Mouse (Mus musculus) liver, embryonic 14.5 days (tissue): ENCODE data around the gene Rpgrip1. TPM values are rescaled to one million over a fixed set of nuclear protein-coding genes. Genes with fewer than 3 reads are reported as not detected.

ENCODE experiments used
- ATAC-seq: fragments of 200-750 bp; cut with Nextera tagmentation; 2 replicates; pipeline ENCODE4 v1.8.0; 2017; ENCODE audit warnings: moderate number of reproducible peaks, mild to moderate bottlenecking, moderate library complexity; ENCODE audit not compliant: insufficient read depth
- DNase-seq, 3 experiments: peaks; one replicate each; pipeline ENCODE4 v3.0.0-alpha.2; 2012 to 2013; ENCODE audit warnings: low read depth in 3 of 3, low spot score in 3 of 3
- H3K27ac ChIP-seq: fragments of 300-500 bp; sonication (generic); 2 replicates; pipeline ENCODE4 v1.5.1; 2014; ENCODE audit warnings: moderate library complexity, mild to moderate bottlenecking, control low read depth, inconsistent platforms
- H3K27me3 ChIP-seq: fragments of 300-500 bp; sonication (generic); 2 replicates; pipeline ENCODE4 v1.6.1; 2014; ENCODE audit warnings: mild to moderate bottlenecking, low read length, moderate library complexity; ENCODE audit not compliant: control insufficient read depth, insufficient read depth
- H3K36me3 ChIP-seq: fragments of 300-500 bp; sonication (generic); replicated peaks from 2 replicates; pipeline ENCODE4 v1.6.1; 2014; ENCODE audit warnings: low read depth; ENCODE audit not compliant: control insufficient read depth, insufficient read depth
- H3K4me1 ChIP-seq, 2 experiments: fragments of 200-500 bp in 1 of 2; fragments of 300-500 bp in 1 of 2; sonication (generic) in 1 of 2; replicated peaks; 2 replicates each; pipeline ENCODE4 v1.6.1; 2012 to 2014; ENCODE audit warnings: antibody characterized with exemption in 1 of 2, inconsistent platforms in 1 of 2, low read length in 1 of 2; ENCODE audit not compliant: control insufficient read depth in 2 of 2, insufficient read depth in 2 of 2
- H3K4me2 ChIP-seq: fragments of 300-500 bp; sonication (generic); 2 replicates; pipeline ENCODE4 v1.6.1; 2014; ENCODE audit warnings: low read depth, mild to moderate bottlenecking, control low read depth, moderate library complexity
- H3K4me3 ChIP-seq, 2 experiments: fragments of 200-500 bp in 1 of 2; fragments of 300-500 bp in 1 of 2; sonication (generic) in 1 of 2; 2 replicates each; pipeline ENCODE4 v1.5.1; 2012 to 2014; ENCODE audit warnings: low read depth in 2 of 2, low read length in 2 of 2, mild to moderate bottlenecking in 2 of 2, control low read depth in 1 of 2, inconsistent platforms in 1 of 2, moderate library complexity in 1 of 2; ENCODE audit not compliant: insufficient read depth in 1 of 2
- H3K9ac ChIP-seq: fragments of 300-500 bp; sonication (generic); replicated peaks from 2 replicates; pipeline ENCODE4 v1.6.1; 2014; ENCODE audit warnings: mild to moderate bottlenecking, control low read depth, moderate library complexity
- H3K9me3 ChIP-seq: fragments of 300-500 bp; sonication (generic); 2 replicates; pipeline ENCODE4 v1.6.1; 2016; ENCODE audit warnings: low read length, mixed read lengths; ENCODE audit not compliant: control insufficient read depth
- CTCF ChIP-seq: IDR thresholded peaks from 2 replicates; pipeline ENCODE4 v1.5.1; 2016; ENCODE audit warnings: antibody characterized with exemption, low read depth, control low read depth
- EP300 ChIP-seq: IDR thresholded peaks from 2 replicates; pipeline ENCODE4 v1.6.1; 2016; ENCODE audit warnings: antibody characterized with exemption, low read depth
- WGBS: fragments of 180-500 bp; shearing (Covaris S2); extraction: QIAGEN DNeasy Blood & Tissue Kit; methylation state at CpG from one replicate; pipeline ENCODE4 v1.1.7; 2014; ENCODE audit not compliant: insufficient replicate concordance; 5-methylcytosine and 5-hydroxymethylcytosine counted together
- polyA plus RNA-seq, 2 experiments: library from polyadenylated mRNA; depleted of rRNA in 1 of 2; stranded (reverse) in 1 of 2; unstranded in 1 of 2; fragments of >200 nt; fragmentation: Nextera tagmentation in 1 of 2; extraction: Ambion mirVana in 1 of 2; gene quantifications; 2 replicates each; pipeline versions ENCODE4 v1.2.1 to v1.2.3; 2012 to 2014

Gene Rpgrip1
- polyA plus RNA-seq, 2 experiments: 0.31 to 48.5 TPM

DNA sequence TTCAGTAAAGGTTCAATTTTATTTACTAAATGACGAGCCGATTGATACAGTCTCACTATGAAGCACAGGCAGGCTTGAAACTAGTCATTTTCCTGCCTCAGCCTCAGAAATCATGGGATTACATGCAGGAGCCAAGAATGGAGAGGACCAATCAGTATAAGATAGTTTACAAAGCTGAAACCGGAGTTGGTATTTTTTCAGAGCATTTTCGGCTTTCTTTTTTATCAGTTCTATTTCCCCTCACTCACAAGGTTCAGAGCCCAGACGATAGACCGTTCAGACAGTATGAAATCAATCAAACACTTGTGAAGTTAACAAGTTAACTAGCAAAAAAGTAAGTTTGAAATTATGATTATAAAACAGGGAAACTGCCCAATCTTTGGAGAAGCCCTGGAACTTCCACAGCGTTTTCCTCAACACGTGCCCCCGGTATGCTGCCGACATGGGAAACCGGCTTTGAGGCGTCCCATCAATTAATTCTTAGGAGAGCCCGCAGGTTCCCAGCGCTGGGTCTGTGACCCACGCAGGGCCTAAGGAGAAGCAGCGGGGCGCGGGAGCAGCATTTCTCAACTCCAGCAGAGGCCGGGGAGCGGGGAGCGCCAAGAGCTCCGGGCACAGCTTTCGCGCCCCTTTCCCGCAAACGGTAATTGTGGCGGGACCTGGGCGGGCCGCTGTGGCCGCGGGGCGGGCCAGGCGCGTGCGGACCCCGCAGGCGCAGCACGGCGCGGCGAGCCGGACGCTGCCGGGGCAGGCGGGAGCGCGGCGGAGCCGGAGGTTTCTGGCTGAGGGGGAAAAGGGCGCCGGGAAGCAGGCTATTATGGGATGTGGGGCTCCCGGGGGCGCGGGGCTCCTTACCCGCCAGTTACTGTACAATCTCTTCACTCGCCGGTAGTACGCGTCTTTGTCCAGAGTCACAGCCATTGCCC is 86.0 kb downstream of the Rpgrip1 start:
- peak overlapping the region; percentile 83 to 91 for H3K4me3 ChIP-seq
- under 1% methylated on average over 58 of the region's 59 CpGs for WGBS
- ATAC-seq: peak; percentile 47
- no peaks in the 10 kb centered on the region for H3K27me3 ChIP-seq
- peak overlapping the region; percentile 93 for H3K4me2 ChIP-seq
- TF ChIP-seq CTCF (no peak), EP300 (no peak)
- H3K9ac ChIP-seq: peak overlapping the region; percentile 98
- H3K9me3 ChIP-seq: no peaks in the 10 kb centered on the region
- H3K4me1 ChIP-seq: peaks cover 30 to 33% of the 10 kb centered on the region in 2 experiments
- H3K27ac ChIP-seq: peak overlapping the region; percentile 86
- DNase-seq: peak in 1 of 3 experiments; percentile 19
- H3K36me3 ChIP-seq: peaks cover 25% of the 10 kb centered on the region

DNA sequence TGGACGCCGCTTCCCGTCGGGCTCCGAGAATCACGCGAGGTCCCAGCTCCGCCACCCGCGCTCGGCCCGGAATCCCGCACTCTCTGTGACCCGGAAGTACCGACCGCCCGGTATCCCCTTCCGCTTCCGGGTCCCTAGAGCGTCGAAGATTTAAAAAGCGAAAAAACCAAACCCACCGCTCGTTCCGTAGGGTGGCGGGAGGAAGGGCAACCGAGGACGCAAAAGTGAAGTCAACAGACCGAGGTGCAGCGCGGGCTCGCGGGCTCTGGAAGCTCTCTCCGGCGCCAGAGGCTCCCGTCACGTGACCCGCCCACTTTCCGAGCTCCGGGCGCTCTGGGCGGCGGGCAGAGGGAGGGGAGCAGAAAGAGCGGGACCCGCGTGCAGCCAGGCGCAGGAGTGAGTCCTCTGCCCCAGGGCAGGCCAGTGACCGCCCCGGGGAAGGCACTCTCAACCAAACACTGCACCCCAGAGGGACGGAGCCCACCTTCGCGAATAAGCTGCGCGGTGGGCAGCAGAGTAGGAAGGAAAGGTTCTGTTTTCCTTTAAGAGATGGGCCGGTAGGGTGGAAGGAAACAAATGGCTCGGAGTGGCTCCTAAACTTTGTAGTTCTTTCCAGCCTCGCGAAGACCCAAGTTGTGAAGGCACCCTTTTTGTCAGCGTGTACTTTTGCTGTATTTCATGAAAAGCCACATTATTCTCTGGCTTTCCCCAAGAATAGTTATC is 86.8 kb downstream of the Rpgrip1 start, which contains the start of gene Supt16:
Gene Supt16 (minus strand): TSS at position 261 of the 723 bp plus-strand sequence.
- DNase-seq (peak; percentile 62 to 68 (median 67)), ATAC-seq (peak; percentile 90)
- Histone ChIP-seq H3K4me1 (peaks cover 27 to 28% of the 10 kb centered on the region in 2 experiments), H3K27ac (peak within 1 kb of the TSS; percentile 86), H3K36me3 (peaks cover 26% of the 10 kb centered on the region), H3K4me2 (peak within 1 kb of the TSS; percentile 93), H3K27me3 (no peaks in the 10 kb centered on the region), H3K4me3 (peak within 1 kb of the TSS; percentile 83 to 91), H3K9me3 (no peaks in the 10 kb centered on the region), H3K9ac (peak within 1 kb of the TSS; percentile 98)
- peak; percentile 51 for TF ChIP-seq EP300
- TF ChIP-seq CTCF: no peak
- WGBS: under 1% methylated on average over 59 of the region's 59 CpGs

DNA sequence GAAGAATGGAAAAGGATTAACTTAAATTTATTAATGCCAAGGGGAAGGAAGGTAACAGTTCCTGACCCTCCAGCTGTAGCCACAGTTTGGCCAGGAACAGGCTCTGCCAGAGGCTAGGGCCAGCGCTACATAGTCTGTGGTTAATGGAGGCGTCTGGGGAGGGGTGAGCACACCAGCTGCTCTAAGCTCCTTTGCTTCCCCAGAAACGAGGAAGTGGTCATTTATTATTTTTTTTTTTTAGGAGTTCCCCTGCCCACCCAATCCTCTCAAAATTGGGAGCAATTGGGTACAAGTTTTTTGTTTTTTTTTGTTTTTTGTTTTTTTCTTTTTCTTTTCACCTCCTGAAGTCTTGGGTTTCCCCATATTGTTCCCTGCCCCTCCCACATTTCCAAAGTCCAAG is 87.6 kb downstream of the Rpgrip1 start:
- DNase-seq: no peak
- Histone ChIP-seq H3K36me3 (peaks cover 28% of the 10 kb centered on the region), H3K27me3 (no peaks in the 10 kb centered on the region), H3K9me3 (no peaks in the 10 kb centered on the region), H3K27ac (peak overlapping the region; percentile 86), H3K4me2 (peak overlapping the region; percentile 93), H3K4me1 (peaks cover 26 to 27% of the 10 kb centered on the region in 2 experiments), H3K4me3 (peak overlapping the region; percentile 41 to 83; a peak in 3 of 4 replicates), H3K9ac (peak overlapping the region; percentile 98)
- ATAC-seq: no peak
- TF ChIP-seq CTCF: no peak
- TF ChIP-seq EP300: no peak
- WGBS: 9% methylated on average over 3 of the region's 3 CpGs

DNA sequence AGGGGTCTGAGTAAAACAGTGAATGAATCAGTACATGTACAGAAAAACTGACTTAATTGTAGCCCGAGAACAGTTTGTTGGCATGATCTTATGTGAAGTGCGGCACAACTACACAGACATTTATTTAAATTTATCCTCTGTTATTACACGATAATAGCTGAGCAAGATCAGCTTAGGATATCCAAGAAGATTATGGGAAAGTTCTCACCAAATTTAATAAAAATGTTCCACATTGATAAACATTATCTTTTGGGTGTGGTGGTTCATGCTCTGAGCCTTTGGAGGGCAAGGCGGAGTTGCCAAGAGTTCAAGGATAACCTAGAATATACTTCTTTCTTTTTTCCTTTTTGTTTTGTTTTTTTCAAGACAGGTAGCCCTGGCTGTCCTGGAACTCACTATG is 88.9 kb downstream of the Rpgrip1 start:
- H3K4me1 ChIP-seq: peaks cover 24 to 27% of the 10 kb centered on the region in 2 experiments
- no peaks in the 10 kb centered on the region for H3K9me3 ChIP-seq
- peak; percentile 35; the same call in 1 of the 2 replicates for TF ChIP-seq EP300
- no peak for TF ChIP-seq CTCF
- H3K27ac ChIP-seq: peak overlapping the region; percentile 86
- ATAC-seq (no peak), DNase-seq (peak in 2 of 3 experiments; percentile 37 to 44)
- H3K4me3 ChIP-seq: peak overlapping the region in 1 of 2 experiments; percentile 6; a peak in 1 of 4 replicates
- H3K27me3 ChIP-seq: no peaks in the 10 kb centered on the region
- WGBS: 24% methylated on average over 4 of the region's 4 CpGs
- peaks cover 37% of the 10 kb centered on the region for H3K36me3 ChIP-seq
- H3K4me2 ChIP-seq: peak overlapping the region; percentile 93
- H3K9ac ChIP-seq: no peak overlapping the region

Other genes starting within 250 kb of the Rpgrip1 start
- gene Mettl17, start 225.9 kb upstream of the Rpgrip1 start, polyA plus RNA-seq (2012; rRNA removed): 7.5 and 9.5 TPM in 2 replicates
- 10.2 and 10.8 TPM in 2 replicates for gene Mettl17, start 225.9 kb upstream of the Rpgrip1 start, polyA plus RNA-seq (2014; fragmentation: Nextera tagmentation; extraction: Ambion mirVana)
- gene Slc39a2, start 217.8 kb upstream of the Rpgrip1 start, polyA plus RNA-seq (2012; rRNA removed): 0.15 and 0.23 TPM in 2 replicates
- gene Slc39a2, start 217.8 kb upstream of the Rpgrip1 start, polyA plus RNA-seq (2014; fragmentation: Nextera tagmentation; extraction: Ambion mirVana): 0.05 TPM in 1 of 2 replicates, not detected in the other
- 11.6 and 11.7 TPM in 2 replicates for gene Ndrg2, start 196.5 kb upstream of the Rpgrip1 start, polyA plus RNA-seq (2012; rRNA removed)
- gene Ndrg2, start 196.5 kb upstream of the Rpgrip1 start, polyA plus RNA-seq (2014; fragmentation: Nextera tagmentation; extraction: Ambion mirVana): 13.5 and 14.7 TPM in 2 replicates
- gene Tppp2, start 192.3 kb upstream of the Rpgrip1 start, polyA plus RNA-seq (2012; rRNA removed): not detected in 2 replicates
- not detected in 2 replicates for gene Tppp2, start 192.3 kb upstream of the Rpgrip1 start, polyA plus RNA-seq (2014; fragmentation: Nextera tagmentation; extraction: Ambion mirVana)
- not detected in 2 replicates for gene Rnase13, start 187.9 kb upstream of the Rpgrip1 start, polyA plus RNA-seq (2012; rRNA removed)
- gene Rnase13, start 187.9 kb upstream of the Rpgrip1 start, polyA plus RNA-seq (2014; fragmentation: Nextera tagmentation; extraction: Ambion mirVana): not detected in 2 replicates
- gene Arhgef40, start 126.0 kb upstream of the Rpgrip1 start, polyA plus RNA-seq (2012; rRNA removed): 14.1 and 15.3 TPM in 2 replicates
- 9.4 and 16.5 TPM in 2 replicates for gene Arhgef40, start 126.0 kb upstream of the Rpgrip1 start, polyA plus RNA-seq (2014; fragmentation: Nextera tagmentation; extraction: Ambion mirVana)
- 0.06 and 0.08 TPM in 2 replicates for gene Tmem253, start 95.0 kb upstream of the Rpgrip1 start, polyA plus RNA-seq (2012; rRNA removed)
- 0.24 TPM in 1 of 2 replicates, not detected in the other for gene Tmem253, start 95.0 kb upstream of the Rpgrip1 start, polyA plus RNA-seq (2014; fragmentation: Nextera tagmentation; extraction: Ambion mirVana)
- gene Zfp219, start 90.0 kb upstream of the Rpgrip1 start, polyA plus RNA-seq (2012; rRNA removed): 9.7 and 10.4 TPM in 2 replicates
- gene Zfp219, start 90.0 kb upstream of the Rpgrip1 start, polyA plus RNA-seq (2014; fragmentation: Nextera tagmentation; extraction: Ambion mirVana): 7.4 and 9.8 TPM in 2 replicates
- gene Olfr221, start 68.2 kb upstream of the Rpgrip1 start, polyA plus RNA-seq (2012; rRNA removed): not detected in 2 replicates
- not detected in 2 replicates for gene Olfr221, start 68.2 kb upstream of the Rpgrip1 start, polyA plus RNA-seq (2014; fragmentation: Nextera tagmentation; extraction: Ambion mirVana)
- gene Hnrnpc, start 6.7 kb upstream of the Rpgrip1 start, polyA plus RNA-seq (2012; rRNA removed): 94.9 and 161 TPM in 2 replicates
- gene Hnrnpc, start 6.7 kb upstream of the Rpgrip1 start, polyA plus RNA-seq (2014; fragmentation: Nextera tagmentation; extraction: Ambion mirVana): 240 and 269 TPM in 2 replicates
- 15.4 and 25.2 TPM in 2 replicates for gene Supt16, start 86.7 kb downstream of the Rpgrip1 start, polyA plus RNA-seq (2012; rRNA removed)
- 35.6 and 39.9 TPM in 2 replicates for gene Supt16, start 86.7 kb downstream of the Rpgrip1 start, polyA plus RNA-seq (2014; fragmentation: Nextera tagmentation; extraction: Ambion mirVana)
- gene Chd8, start 147.1 kb downstream of the Rpgrip1 start, polyA plus RNA-seq (2012; rRNA removed): 9.7 and 13.1 TPM in 2 replicates
- gene Chd8, start 147.1 kb downstream of the Rpgrip1 start, polyA plus RNA-seq (2014; fragmentation: Nextera tagmentation; extraction: Ambion mirVana): 13.9 and 14.0 TPM in 2 replicates
- gene Tox4, start 168.4 kb downstream of the Rpgrip1 start, polyA plus RNA-seq (2012; rRNA removed): 8.5 and 10.1 TPM in 2 replicates
- 16.6 and 17.2 TPM in 2 replicates for gene Tox4, start 168.4 kb downstream of the Rpgrip1 start, polyA plus RNA-seq (2014; fragmentation: Nextera tagmentation; extraction: Ambion mirVana)
- 2.9 and 3.1 TPM in 2 replicates for gene Rab2b, start 168.8 kb downstream of the Rpgrip1 start, polyA plus RNA-seq (2012; rRNA removed)
- gene Rab2b, start 168.8 kb downstream of the Rpgrip1 start, polyA plus RNA-seq (2014; fragmentation: Nextera tagmentation; extraction: Ambion mirVana): 1.9 and 2.6 TPM in 2 replicates
- 14.5 and 15.3 TPM in 2 replicates for gene Mettl3, start 194.4 kb downstream of the Rpgrip1 start, polyA plus RNA-seq (2012; rRNA removed)
- gene Mettl3, start 194.4 kb downstream of the Rpgrip1 start, polyA plus RNA-seq (2014; fragmentation: Nextera tagmentation; extraction: Ambion mirVana): 18.1 and 18.2 TPM in 2 replicates
- gene Sall2, start 218.1 kb downstream of the Rpgrip1 start, polyA plus RNA-seq (2012; rRNA removed): 0.76 and 0.84 TPM in 2 replicates
- gene Sall2, start 218.1 kb downstream of the Rpgrip1 start, polyA plus RNA-seq (2014; fragmentation: Nextera tagmentation; extraction: Ambion mirVana): 0.54 and 0.66 TPM in 2 replicates
- not detected in 2 replicates for gene Olfr1513, start 245.7 kb downstream of the Rpgrip1 start, polyA plus RNA-seq (2012; rRNA removed)
- not detected in 2 replicates for gene Olfr1513, start 245.7 kb downstream of the Rpgrip1 start, polyA plus RNA-seq (2014; fragmentation: Nextera tagmentation; extraction: Ambion mirVana)